Mouse (Mus musculus) spleen, adult 12 weeks (tissue): ENCODE results near the gene Agbl1.

ENCODE experiments used
- DNase-seq: peaks from one replicate; pipeline ENCODE4 v3.0.0; 2022; ENCODE audit warnings: low spot score

Gene Agbl1

DNA sequence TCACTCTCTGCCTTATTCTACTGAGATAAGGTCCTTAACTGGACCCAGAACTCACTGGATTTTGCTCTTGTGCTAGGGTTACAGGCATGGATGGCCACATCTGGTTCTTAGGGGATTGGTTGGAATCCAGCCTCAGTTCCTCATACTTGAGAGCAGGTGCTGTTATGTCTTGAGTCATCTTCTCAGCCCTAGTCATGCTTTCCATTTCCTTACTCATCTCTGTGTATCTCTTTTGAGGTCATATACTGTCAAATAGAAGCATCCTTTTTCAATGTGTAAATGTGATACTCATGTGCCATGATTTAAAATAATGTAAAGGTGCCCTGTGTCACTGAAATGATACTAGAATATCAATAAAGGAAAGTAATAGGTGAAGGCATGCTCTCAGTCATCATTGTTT, 705.5 kb downstream of the Agbl1 start:
- no peak for DNase-seq

DNA sequence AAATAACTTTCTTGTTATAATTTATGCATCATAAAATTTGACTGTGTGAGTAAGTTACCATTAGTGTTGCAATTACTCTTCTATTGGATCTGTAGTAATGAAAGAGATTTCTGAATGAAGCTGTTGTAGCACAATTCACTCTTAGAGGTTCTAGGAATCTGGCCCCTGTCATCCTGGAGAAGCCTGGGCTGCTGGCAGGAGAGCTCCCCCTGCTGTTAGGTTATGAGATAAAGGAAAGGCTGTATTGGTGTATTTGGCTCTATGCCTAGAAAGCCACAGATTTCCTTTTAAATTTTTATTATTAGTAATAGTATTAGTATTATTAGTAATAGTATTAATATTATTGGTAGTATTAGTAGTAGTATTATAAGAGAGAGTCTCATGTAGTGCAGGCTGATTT, 711.8 kb downstream of the Agbl1 start:
- no peak for DNase-seq

DNA sequence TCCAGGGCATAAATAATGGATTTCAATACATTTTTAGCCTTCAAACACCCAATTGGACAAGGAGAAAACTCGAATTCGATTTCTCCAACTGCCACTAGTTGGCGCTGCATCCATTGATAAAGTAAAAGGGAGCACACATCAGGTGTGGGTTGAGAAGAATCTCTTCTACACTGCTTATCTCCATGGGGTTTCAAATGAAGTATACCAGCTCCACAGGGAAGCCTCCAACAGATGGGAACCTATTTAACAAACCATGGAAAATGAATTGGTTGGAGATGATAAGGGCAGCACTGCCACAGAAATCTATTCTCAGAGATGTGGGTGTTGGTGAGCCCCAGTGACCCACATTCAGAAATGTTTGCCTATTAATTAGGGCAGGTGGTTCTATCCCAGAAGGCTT, 741.6 kb downstream of the Agbl1 start:
- DNase-seq, result no peak

DNA sequence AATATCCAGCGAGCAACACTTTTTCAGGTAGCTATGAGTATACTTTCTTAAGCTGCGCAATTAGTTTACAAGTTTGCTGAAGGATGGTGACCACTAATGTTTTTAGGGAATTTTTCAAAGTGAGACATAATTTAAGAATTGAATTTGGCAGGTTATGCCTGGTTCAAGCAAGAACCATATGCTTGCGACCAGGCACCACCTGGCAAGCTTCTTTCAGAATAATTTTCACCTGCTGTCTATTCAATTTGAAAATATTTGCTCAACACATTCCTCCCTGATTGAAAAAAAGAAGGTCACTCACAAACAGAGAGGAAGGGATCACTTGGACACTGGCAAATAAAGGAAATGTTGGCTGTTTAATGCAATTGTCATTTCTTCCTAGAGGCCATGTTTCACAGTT, 779.9 kb downstream of the Agbl1 start:
- DNase-seq, result no peak

DNA sequence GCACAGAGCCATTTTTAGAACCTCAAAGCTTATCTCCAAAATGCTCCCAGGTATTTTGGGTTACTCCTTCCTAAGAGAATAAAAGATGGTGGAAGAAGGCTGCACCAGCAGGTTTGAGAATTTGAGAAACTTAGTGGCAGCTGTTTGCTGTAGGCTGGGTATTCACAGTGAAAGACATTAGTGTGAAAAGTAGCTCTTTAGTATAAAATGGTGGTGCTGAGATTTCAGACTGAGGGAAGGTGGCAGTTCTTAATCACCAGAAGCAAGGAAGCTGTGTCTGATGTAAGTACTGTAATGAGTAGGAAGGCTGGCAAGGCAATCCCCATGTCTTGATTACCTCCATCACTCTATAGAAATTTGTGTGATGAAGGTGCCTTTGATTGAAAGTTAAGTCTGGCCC, 799.3 kb downstream of the Agbl1 start:
- no peak for DNase-seq

DNA sequence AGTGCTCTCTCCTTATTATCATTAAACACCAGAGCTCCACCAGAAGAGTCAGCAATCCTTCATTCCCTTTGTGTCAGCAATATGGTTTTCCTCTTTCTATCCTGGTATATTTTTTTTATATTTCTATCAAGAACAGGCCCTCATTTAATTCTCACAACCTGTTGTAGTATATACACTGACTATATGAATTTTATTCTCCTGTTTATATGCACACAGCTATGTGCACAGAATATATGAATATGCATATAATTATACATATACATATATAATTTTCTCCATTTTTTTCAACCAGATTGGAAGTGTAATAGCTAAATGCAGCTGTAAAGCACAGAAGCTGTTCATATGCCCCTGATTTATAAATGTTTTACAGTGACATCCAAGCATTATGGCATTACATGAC, 846.3 kb downstream of the Agbl1 start:
- DNase-seq, result no peak

DNA sequence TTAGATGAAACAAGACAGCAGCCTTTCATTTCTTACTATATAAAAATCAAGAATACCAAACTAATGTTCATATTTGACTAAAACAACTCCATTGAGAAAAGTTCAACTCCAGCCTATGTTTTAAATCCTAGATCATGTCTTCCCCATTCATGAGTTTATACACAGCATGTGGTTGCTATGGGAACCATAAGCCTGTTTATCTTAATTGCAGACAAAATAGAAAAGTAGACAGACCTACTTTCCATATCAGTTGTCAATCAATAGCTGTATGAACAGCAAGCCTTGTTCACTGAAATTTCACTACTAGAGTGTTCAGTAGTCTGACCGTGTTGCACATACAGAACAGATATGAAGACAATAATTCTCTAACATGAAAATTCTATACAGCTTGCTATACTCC, 857.6 kb downstream of the Agbl1 start:
- DNase-seq, result no peak

DNA sequence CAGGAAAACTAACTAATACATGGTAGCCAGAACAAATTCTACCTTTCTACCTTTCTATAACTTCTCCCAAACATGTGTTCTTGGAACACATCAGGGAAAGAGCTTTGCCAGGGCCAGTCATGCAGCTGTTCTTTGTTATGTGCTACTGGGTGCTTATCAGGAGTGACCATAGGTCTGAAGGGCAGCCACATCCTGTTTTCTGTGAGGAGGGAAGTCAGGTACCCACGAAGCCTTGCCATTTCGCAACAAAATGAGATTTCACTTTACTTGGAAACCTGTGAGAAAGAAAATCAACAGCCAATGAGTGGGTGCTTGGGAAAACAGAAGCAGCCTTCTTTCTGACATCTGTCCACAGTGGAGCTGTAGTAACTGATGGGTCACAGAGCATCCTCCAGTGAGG, 865.5 kb downstream of the Agbl1 start:
- no peak for DNase-seq

DNA sequence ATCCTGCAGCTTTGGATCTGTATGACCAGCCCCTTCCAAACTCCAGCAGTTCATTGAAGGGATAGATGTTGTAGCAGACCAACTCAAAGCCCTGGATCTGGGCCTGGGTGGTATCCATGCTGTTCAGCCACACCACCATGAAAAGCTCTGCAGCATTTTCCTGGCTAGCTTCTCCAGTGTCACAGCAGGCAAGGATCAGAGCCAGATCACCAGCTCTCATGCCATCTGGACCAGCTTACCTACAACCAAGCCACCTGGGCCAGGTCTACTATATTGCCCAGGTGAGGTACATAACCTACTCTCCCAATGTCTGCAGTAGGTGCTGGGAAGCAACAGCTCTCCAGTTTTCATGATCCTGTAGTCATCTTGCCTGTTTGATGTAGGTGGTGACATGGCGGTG, 884.3 kb downstream of the Agbl1 start:
- DNase-seq, result no peak

DNA sequence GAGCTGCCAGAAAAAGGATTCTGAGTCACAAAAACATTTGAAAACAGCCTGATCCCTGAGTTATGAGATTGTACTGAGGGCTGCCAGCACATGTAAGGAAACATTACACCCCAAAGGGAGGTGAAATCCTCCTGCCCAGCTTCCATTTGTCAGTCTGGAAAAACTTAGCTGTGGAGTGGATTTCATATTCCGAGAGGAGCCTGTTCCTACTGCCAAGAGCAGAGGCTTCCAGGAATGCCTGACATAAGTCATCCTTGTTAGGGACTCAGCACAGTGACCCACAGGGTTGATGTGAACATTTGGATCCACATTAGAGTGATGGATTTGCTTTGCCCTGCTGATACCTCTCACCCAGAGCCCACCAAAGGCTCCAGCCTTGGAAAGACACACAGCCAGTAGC, 899.4 kb downstream of the Agbl1 start:
- DNase-seq, result no peak

DNA sequence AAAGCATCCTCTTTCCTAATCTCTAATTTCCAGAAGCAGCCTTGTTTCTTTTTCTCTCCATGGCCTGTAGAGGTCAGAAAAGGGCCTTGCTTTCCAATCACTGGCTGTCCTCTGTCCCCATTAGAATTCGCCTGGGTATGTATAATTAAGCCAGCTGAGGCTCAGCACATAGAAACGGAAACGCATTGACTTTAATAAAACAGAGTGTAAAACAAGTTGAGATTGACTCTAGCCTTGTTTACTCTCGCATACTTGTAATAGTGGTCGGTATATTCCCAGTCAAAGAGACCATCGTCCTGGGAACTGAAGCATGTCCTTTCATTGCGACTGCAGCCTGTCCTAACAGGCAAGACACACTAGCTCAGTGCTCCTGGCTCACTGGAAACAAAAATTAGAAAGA, 902.3 kb downstream of the Agbl1 start:
- DNase-seq, result no peak

DNA sequence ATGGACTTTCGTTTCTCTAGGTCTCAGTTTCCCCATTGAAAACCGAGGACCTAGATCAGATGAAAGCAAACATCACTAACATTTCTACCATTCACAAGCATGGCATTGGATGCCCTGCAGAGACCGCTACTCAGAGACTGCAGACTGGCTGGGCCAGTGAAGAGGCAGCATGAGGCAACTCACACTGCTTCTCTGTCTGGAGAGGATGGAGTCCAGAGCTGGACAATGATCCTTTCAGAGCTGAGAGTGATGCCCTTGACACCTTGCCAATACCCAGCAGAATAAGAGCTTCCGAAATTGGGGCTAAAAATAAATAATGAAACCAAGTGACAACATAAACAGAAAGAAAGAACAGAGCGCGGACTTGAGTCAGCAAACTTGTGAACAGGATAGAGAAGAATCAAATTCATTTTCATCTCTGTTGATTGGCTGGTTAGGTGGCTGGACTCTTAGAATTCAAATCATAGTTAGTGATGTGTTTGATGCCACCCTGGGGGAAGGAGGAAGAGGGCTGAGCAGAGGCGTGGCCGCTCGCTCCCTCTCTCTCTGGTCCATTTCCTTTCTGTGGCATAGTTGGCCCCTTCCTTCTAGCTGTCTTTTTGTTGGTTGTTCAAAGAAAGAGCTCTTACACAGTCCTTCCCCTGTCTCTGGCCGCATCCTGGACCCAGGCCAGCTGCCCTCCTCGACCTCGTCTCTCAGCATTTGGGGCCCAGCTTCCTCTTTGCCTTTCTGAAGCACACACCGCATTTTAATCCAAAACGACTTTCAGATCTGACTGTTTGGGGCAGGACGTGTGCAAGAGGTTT, 903.1 kb downstream of the Agbl1 start:
- no peak for DNase-seq

DNA sequence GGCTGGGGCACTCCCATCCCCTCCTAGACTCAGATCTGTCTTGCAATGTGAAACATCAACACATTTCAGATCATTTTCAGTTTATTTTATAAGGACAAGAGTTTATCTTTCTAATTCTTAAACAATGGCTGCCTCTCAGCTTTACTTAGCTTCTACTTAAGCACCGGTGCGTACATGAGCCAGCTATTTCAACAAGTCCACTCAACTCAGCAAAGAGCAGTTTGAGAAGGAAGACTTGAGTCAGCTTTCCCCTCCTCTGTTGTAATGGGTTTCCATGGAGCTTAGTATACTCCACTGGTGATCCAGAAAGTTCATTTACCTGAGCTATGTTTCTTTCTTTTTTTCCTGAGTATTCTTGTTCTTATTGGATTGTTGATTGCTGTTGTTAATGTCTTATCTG, 905.2 kb downstream of the Agbl1 start:
- DNase-seq, result no peak

DNA sequence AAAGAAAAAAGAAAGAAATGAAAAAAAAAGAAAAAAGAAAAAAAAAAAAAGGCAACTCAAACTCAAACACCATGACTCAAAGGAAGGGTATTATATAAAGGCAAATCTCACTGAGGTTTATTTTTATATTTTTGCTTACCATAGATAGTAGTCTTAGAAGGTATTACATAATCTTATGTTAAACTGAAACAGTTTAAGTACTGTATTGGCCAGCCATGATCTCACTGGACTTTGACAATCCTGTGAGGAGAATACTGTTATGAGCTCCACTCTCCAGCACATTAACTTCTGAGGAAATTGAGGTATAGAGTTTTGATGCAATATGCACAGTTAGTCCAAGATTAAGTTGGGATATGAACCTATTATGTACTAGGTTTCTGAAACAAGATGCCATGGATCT, 909.0 kb downstream of the Agbl1 start:
- no peak for DNase-seq

DNA sequence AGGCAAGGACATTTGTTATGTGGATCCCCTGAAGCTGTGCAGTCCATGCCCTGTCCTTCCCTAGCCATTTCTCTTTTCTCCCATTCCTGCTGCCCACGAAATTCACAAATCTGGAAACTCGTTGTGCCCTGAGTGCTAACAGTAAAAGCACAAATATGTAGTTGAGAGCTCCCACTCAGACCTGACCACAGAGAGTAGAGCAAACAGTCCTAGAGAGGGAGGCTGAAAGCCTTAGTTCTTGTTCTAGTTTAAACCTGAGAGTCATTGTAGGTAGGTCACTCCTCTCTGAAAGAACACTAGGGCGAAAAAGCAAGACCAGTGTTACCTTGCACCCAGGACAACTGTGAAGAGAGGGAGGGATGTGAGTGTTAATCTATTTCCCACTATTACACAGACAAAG, 917.8 kb downstream of the Agbl1 start:
- no peak for DNase-seq

DNA sequence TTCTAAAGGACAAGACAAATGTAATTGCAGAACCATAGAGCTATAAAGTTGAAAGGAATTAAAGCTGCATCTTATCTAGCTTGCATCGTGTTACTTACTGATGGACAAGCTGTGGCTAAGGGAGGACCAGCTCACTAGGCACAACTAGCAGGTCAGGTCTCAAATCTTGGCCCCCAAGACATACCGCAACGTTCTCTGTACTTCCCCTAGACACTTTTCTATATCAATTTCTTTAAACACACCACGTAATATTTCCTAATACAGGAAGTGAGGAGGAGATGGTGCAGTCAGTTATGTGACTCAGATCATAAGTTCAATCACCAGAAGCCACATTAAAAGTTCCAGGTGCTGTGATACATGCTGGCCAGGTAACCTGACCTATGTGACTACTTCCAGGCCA, 919.1 kb downstream of the Agbl1 start:
- DNase-seq, result no peak

DNA sequence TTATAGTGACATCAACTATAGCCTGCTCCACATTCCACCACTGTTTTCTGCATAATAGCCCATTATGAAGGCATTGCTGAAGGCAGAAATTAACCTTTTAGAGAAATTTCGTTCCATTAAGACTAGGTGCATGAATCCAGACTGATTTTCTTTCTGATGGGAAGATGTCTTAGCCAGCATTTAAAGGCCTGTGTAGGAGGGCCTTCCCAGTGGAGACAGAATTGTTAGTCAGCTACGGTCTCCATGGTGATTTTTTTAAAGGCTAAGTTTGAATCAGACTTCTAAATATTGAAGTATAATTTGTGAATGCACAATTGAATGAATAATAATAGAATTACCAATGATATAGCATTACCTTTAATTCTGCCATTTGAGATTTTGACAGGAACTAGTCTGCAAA, 920.2 kb downstream of the Agbl1 start:
- DNase-seq, result no peak

DNA sequence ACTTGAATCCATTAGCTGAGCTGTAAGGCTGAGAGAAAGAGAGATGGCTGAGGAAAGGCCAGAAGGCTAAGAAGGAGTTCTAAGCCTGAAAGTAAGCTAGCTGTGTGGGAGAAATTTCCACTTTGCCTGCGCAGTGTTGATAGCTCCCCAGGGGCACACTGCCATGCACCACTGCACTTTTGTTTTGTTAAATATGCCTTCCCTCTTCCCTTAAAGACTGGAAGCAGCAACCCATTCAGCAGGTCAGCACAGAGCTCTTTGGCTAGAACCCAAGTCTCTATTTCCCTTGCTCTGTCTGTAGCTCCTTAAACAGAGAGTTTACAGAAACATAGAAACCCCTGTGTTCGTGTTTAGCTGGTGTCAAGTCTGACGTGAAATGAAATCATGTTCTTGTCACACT, 922.7 kb downstream of the Agbl1 start:
- no peak for DNase-seq

DNA sequence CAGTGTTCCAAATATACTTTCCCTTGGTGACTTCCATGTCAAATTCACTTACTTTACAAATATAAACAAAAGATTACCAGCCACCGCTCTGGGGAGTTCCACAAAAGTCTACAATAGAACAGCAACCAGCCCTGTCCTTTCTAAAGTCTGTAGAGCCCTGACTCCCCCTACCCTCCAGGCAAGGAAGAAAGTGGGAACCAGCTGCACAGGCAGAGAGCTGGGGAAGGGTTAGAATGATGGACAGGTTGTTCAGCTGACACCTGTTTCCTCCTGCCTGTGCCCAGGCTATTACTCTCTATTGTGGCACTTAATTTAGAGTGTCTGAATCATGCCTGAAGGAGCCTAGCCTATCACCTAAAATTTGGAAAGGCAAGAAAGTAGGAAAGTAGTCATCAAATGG, 923.2 kb downstream of the Agbl1 start:
- no peak for DNase-seq

DNA sequence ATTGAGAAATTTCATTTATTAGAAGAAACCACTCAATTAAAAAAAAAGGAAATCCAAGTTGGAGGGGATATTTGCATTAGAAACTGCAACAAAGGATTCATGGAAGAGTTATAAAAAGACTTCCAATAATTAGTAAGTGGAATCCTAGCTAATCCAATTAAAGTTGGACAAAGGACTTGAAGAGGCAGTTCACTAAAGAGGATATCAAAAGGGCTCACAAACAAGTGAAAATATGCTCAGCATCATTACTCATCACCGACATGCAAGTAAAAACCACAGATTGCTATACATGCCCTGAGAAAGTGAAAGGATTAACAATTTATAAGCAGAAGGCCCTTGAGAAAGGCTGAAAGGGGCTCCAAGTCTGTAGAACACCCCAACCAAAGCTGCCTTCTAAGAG, 935.2 kb downstream of the Agbl1 start:
- DNase-seq, result no peak
